Mouse (Mus musculus) granulocyte monocyte progenitor cell, adult 5-6 weeks (primary cell): ENCODE results near the gene Usp34. TPM values are rescaled to one million over a fixed set of nuclear protein-coding genes. Genes with fewer than 3 reads are reported as not detected.
A peak's percentile ranks its signal among the peaks of the same experiment; 100 is the strongest.
"Not testable (repeated sequence)": the region's sequence is repeated elsewhere in the genome, so short reads cannot be mapped to it uniquely, and the experiment has no call there.

Experiments used
- ATAC-seq: replicated peaks from 2 replicates; pipeline ENCODE4 v1.8.0; 2016; ENCODE audit warnings: mild to moderate bottlenecking, moderate TSS enrichment, inconsistent platforms; ENCODE audit not compliant: poor library complexity, severe bottlenecking
- total RNA-seq, 2 experiments: library from RNA; stranded (forward) in 1 of 2; stranded (reverse) in 1 of 2; fragments of 200-712, 200-1000 nt in 1 of 2; fragments of >200 nt in 1 of 2; fragmentation: Nextera tagmentation in 1 of 2; gene quantifications; 2 replicates each; pipeline ENCODE4 v1.2.3; 2014 to 2017

The Usp34 gene
- 59.9 and 62.7 TPM in 2 replicates for total RNA-seq (2014; fragmentation: Nextera tagmentation)
- 46.4 and 50.7 TPM in 2 replicates for total RNA-seq (2017)

GRCm38 (mm10) chr11:23306764-23307565, at the start of gene Usp34:
Gene Usp34 (plus strand): TSS chr11:23306895.
- peak; percentile 19 for ATAC-seq

DNA sequence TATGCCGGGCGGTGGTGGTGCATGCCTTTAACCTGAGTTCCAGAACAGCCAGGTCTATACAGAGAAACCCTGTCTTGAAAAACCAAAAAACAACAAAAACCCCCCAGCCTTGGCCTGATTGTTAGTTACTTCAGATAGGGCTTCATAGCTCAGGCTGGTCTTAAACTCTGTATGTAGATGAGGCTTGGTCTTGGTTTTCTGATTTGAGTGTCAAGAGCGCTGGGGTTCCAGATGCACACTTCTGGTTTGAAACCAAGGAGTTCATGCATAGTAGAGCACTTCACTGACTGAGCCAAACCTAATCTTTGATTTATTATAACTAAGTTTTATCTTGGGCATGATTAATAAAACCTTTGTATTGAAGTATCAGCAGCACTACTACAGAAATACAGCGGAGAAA, 47.6 kb upstream of the Usp34 start:
- ATAC-seq = no peak

- no peak for ATAC-seq
These were observed 47.2 kb upstream of the Usp34 start for GRCm38 (mm10) chr11:23259481-23259880.

DNA sequence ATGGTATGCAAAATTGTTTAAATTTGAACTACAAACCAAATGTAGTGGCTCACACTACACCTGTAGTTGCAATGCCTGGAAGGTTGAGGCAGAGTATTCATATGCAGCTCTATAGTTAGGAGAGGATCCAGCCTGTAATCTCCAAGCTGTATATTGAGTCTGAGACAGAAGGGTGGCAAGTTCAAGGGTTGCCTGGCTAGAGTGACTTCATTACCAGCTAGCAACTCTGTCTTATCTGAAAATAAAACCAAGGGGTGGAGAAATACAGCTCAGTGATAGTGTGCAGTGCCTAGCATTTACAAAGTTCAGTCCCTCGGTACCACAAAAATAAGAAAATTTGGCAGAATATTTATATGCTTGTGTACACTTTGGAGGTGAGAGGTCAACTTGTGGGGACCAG, 46.5 kb upstream of the Usp34 start:
- no peak for ATAC-seq

DNA sequence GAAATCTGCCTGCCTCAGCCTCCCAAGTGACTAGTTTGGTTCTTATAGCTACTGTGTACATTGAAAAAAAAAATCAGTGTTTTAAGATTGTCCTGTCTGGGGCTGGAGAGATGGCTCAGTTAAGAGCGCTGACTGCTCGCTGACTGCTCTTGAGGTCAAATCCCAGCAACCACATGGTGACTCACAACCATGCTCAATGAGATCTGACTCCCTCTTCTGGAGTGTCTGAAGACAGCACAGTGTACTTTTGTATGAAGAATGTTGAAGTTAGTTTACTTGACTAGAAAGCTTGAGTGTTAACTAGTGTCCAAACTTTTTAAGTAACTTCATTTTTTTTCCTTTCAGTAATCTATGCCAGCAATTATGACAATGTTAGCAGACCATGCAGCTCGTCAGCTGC, 45.2 kb upstream of the Usp34 start:
- ATAC-seq = no peak

DNA sequence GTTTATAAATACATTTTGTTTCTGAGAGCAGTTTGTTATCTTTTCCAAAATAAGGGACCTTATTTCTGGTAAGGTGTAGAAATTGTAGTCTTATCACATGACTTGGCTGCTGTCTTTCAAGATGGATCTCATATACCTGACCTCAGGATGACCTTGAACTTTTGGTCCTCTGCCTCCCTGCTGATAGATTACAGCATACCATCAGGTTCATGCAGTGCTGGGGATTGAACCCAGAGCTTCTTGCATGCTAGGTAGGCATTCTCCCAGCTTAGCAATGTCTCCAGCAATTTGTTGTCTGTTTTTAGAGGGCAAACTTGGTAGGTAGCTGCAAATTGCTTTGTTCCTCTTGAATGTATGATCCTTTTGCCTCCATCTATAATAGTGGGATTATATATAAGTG, 41.7 kb upstream of the Usp34 start:
- no peak for ATAC-seq

DNA sequence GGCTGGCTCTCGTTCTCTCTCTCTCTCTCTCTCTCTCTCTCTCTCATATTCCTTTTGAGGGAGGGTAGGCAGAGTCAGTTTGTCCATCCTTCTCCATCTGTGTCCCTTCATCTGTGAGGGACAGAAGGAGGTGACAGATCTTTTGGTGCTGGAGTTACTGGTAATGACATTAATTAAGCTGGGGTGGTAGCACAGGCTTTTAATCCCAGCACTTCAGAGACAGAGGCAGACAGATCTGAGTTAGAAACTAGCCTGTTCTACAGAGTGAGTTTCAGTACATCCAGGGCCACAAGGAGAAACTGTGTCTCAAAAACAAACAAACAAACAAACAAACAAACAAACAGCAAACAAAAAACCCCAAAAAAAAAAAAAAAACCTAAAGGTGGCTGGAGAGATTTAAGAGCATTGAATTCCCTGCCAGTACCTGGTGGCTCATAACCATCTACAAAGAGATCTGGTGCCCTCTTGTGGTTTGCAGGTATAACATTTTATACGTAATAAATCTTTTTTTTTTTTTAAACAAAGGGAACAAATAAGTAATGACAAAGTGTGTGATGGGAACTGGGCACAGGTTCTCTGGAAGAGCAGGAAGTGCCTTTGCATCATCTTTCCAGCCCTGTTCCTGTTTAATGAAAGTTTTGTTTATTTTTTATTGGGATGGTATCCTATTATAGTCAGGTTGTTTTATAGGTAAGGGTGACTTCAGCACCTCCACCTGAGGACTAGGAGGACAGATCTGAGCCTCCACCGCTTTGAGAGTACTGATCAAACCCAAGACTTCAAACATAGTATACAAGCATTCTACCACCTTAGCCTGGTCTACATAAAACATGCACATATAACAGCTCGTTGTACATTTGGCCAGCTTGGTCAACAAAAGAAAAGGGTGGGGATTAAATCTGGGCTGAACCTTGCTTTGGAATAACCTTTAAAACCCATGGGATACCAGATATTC, 34.6 kb upstream of the Usp34 start:
- ATAC-seq = peak; percentile 63

- ATAC-seq = no peak
These were observed 30.9 kb upstream of the Usp34 start for GRCm38 (mm10) chr11:23275780-23276179.

GRCm38 (mm10) chr11:23284469-23284868, 22.2 kb upstream of the Usp34 start:
- ATAC-seq = peak; percentile 53

DNA sequence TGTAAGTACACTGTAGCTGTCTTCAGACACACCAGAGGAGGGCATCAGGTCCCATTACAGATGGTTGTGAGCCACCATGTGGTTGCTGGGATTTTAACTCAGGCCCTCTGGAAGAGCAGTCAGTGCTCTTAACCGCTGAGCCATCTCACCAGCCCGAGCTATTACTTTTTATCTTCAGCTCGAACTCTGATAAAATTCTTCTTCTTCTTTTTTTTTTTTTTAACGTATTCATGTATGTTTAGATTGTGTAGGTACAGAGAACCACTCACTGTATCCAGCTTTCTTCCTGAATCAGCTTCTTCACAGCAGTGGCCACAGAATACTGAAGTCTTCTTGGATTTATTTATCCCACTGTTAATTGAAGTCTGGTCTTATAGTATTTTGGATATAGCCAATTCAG, 17.8 kb upstream of the Usp34 start:
- not testable (repeated sequence) for ATAC-seq

DNA sequence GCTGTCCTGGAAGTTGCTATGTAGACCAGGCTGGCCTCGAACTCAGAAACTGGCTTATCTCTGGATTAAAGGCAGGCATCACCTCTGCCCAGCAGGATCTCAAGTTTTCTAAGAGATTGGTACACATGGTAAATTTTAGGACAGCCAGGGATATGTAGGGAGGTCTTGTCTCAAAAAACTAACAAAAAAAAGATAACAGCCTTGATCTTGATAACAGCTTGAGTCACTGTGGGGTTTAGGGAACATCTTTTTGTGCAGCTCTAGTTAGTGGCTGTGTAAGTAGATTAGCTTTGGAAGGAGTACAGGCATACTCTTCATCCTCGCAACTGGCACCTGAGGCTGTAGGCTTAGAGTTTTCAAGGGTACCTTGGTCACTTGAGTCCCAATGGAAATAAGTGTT, 9.3 kb upstream of the Usp34 start:
- no peak for ATAC-seq

GRCm38 (mm10) chr11:23298301-23298700, 8.4 kb upstream of the Usp34 start:
- ATAC-seq = no peak

DNA sequence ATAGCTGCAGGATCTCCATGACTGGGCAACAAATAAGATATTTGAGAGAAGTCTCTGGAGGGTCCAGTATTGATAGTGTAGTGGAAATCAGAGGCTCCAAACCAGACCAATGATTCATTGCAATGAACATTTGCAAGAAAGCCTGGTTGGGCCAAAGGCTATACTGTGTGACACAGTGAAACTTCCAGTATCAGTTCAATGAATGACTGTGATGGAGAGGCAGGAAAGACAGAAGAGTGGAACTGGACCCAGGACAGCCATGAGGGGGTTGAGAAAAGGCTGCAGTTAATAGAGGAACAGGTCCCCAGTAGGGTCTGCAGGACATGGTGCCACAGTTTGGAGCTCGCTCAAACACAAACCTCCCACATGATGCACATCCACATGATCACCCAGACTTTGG, 6.8 kb upstream of the Usp34 start:
- no peak for ATAC-seq

DNA sequence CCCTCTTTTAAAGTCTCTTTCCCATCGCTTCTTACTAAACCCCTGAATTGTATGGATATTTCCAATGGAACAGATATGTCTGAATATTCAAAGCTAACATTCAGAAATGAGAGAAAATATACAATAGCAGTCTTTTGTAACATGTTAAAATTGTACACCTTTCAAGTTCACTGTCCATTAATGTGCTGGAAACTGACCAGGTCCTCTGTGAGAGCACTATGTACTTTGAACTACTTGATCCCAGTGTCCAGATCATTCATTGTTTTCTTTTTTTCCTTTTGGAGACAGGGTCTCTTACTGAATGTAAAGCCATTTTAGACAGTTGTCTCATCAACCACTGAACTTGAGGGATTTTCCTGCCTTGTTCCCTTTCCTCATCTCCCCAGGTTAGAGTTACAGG, 3.6 kb upstream of the Usp34 start:
- no peak for ATAC-seq

DNA sequence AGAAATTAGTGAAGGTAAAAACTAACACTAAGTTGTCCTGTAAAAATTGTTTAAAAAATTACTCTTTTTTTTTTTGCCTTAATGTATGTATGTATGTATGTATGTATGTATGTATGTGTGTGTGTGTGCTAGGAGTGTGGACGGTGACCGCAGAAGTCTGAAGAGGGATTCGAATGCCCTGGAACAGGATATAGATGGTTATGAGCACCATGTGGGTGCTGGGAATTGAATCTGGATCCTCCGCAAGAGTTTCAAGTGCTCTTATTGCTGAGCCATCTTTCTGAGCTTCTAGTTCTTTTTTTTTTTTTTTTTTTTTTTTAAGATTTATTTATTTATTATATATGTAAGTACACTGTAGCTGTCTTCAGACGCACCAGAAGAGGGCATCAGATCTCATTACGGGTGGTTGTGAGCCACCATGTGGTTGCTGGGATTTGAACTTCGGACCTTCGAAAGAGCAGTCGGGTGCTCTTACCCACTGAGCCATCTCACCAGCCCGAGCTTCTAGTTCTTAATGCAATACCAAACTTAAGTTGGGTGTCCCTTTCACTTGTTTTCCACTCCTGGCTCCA, 1.5 kb upstream of the Usp34 start:
- ATAC-seq = not testable (repeated sequence)

GRCm38 (mm10) chr11:23305673-23306608, 754 bp upstream of the Usp34 start:
- peak; percentile 96 for ATAC-seq

GRCm38 (mm10) chr11:23307566-23307920, 848 bp downstream of the Usp34 start:
- ATAC-seq = no peak

GRCm38 (mm10) chr11:23313496-23313895, 6.8 kb downstream of the Usp34 start:
- ATAC-seq = no peak

- ATAC-seq = no peak
These were observed 22.7 kb downstream of the Usp34 start for GRCm38 (mm10) chr11:23329413-23329812.

GRCm38 (mm10) chr11:23332136-23332535, 25.4 kb downstream of the Usp34 start:
- no peak for ATAC-seq
